Mouse (Mus musculus): ENCODE measurements around the gene Cry1.

Gene Cry1

GRCm38 (mm10) chr10:85184964-85185608 is at the start of gene Cry1:
Cry1 (minus strand) TSS chr10:85185064.
- peak; percentile 100 for DNase-seq

- no peak for DNase-seq
These were observed 36.8 kb upstream of the Cry1 start for GRCm38 (mm10) chr10:85221771-85222050.

GRCm38 (mm10) chr10:85220918-85221770 is 36.3 kb upstream of the Cry1 start:
- DNase-seq = peak; percentile 88

GRCm38 (mm10) chr10:85214847-85215246 is 30.0 kb upstream of the Cry1 start:
- DNase-seq = no peak

- DNase-seq = no peak
These were observed 26.8 kb upstream of the Cry1 start for GRCm38 (mm10) chr10:85211673-85212072.

- no peak for DNase-seq
These were observed 25.3 kb upstream of the Cry1 start for GRCm38 (mm10) chr10:85210125-85210524.

- no peak for DNase-seq
These were observed 24.3 kb upstream of the Cry1 start for GRCm38 (mm10) chr10:85209119-85209605.

- DNase-seq = no peak
These were observed 20.5 kb upstream of the Cry1 start for GRCm38 (mm10) chr10:85205316-85205715.

GRCm38 (mm10) chr10:85204255-85204855 is 19.5 kb upstream of the Cry1 start:
- DNase-seq = no peak

GRCm38 (mm10) chr10:85194528-85194927 is 9.7 kb upstream of the Cry1 start:
- DNase-seq = no peak

- no peak for DNase-seq
These were observed 8.5 kb upstream of the Cry1 start for GRCm38 (mm10) chr10:85193321-85193720.

GRCm38 (mm10) chr10:85190652-85191051 is 5.8 kb upstream of the Cry1 start:
- no peak for DNase-seq

- DNase-seq = no peak
These were observed 5.1 kb upstream of the Cry1 start for GRCm38 (mm10) chr10:85189966-85190365.

- DNase-seq = no peak
These were observed 1.6 kb upstream of the Cry1 start for GRCm38 (mm10) chr10:85186499-85186794.

- peak; percentile 20 for DNase-seq
These were observed 1.0 kb upstream of the Cry1 start for GRCm38 (mm10) chr10:85185639-85186498.

- DNase-seq = peak; percentile 28
These were observed 482 bp downstream of the Cry1 start for GRCm38 (mm10) chr10:85184201-85184963.

- DNase-seq = peak; percentile 59
These were observed 1.2 kb downstream of the Cry1 start for GRCm38 (mm10) chr10:85183619-85184018.

- no peak for DNase-seq
These were observed 2.1 kb downstream of the Cry1 start for GRCm38 (mm10) chr10:85182766-85183165.

GRCm38 (mm10) chr10:85176640-85177039 is 8.2 kb downstream of the Cry1 start:
- DNase-seq = no peak

GRCm38 (mm10) chr10:85165306-85165705 is 19.6 kb downstream of the Cry1 start:
- no peak for DNase-seq

- no peak for DNase-seq
These were observed 20.1 kb downstream of the Cry1 start for GRCm38 (mm10) chr10:85164791-85165190.

GRCm38 (mm10) chr10:85161745-85162351 is 23.0 kb downstream of the Cry1 start:
- no peak for DNase-seq
